Mouse (Mus musculus) spleen, adult 2 months (tissue): ENCODE measurements at regions not wholly inside any gene's neighbourhood (a gene's known extent, or its start where the extent isn't known, plus 50 kb on each side); places are given as distances from the start of the nearest gene placed in this dataset.

Experiments used
- CTCF ChIP-seq: fragments of 200-500 bp; IDR thresholded peaks from 2 replicates; pipeline ENCODE4 v1.5.1; 2011; ENCODE audit warnings: mild to moderate bottlenecking, inconsistent platforms; ENCODE audit not compliant: insufficient read depth, insufficient read length, insufficient replicate concordance; ENCODE audit errors: extremely low read depth
- POLR2A ChIP-seq: fragments of 200-500 bp; IDR thresholded peaks from 2 replicates; pipeline ENCODE4 v1.6.1; 2011; ENCODE audit warnings: low read depth, low read length, inconsistent platforms

DNA sequence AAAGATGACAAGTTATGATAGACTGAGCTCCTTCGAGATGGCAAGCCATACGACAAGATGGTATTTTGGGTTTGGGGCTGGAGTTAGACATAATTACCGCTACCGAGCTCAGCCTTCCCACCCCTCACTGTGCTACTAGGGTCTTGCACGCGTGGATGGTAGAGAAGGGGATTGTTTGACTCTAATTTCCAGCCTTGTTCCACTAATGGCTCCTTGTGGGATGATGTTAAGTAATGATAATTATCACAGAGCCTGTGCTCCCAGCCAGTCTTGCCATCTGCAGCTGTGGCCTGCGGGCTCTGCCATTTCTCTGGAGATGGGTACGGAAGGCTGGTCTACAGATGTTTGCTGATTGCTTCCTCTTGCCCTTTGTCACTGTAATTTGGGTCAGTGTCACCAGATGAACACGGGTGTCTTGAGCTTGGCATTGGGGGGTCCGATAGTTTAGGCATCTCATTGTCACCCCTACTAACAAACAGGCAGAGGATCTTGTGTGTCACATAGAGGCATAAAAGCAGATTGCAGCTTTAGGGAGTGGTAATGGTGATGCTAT, 108.8 kb upstream of the Ctbp2 start:
- TF ChIP-seq CTCF, result no peak
- no peak for TF ChIP-seq POLR2A
